ENCODE assay signal across 9 mouse cellular contexts in genomic region chr11:77132580-77132979, GRCm38 (mm10). TPM values are rescaled to one million over a fixed set of nuclear protein-coding genes. Genes with fewer than 3 reads are reported as not detected.
A peak's percentile ranks its signal among the peaks of the same experiment; 100 is the strongest.
DNase-seq lines count a peak whose midpoint lies in the region; ATAC-seq and TF ChIP-seq lines count a peak whose summit lies in the region.
"Had no signal": no experiment of that assay in that cellular context is flagged by ENCODE, and none has a peak within 500 bp of the region (broad histone marks: within the 10 kb centered on the region; RNA-seq: fewer than 3 reads in every experiment).

No protein-coding gene starts in this region.

- no peaks in the 10 kb centered on the region for H3K9me3 ChIP-seq in heart, embryonic 12.5 days (replicated peaks)
- no peaks in the 10 kb centered on the region for H3K9me3 ChIP-seq in lung, embryonic 14.5 days (ENCODE audit: low read depth, low read length)
- H3K9me3 ChIP-seq: midbrain, embryonic 12.5 days had no signal

- H3K4me3 ChIP-seq in heart, adult 2 months = no peak overlapping the region
- no peak overlapping the region for H3K4me3 ChIP-seq in heart, embryonic 12.5 days
- H3K4me3 ChIP-seq in lung, embryonic 14.5 days (ENCODE audit: low read depth, low read length) = no peak overlapping the region
- H3K4me3 ChIP-seq: midbrain, embryonic 12.5 days had no signal

- no peak for TF ChIP-seq EP300 in heart, adult 2 months (IDR thresholded peaks at IDR 0.05; ENCODE audit: insufficient read depth, low read depth, low read length)

- H3K79me2 ChIP-seq in heart, adult 2 months (replicated peaks; ENCODE audit: control insufficient read depth, insufficient read depth, low read length) = no peaks in the 10 kb centered on the region

- H3K36me3 ChIP-seq in heart, adult 2 months (ENCODE audit: control insufficient read depth, insufficient read depth, low read length) = no peaks in the 10 kb centered on the region
- H3K36me3 ChIP-seq in heart, embryonic 12.5 days = no peaks in the 10 kb centered on the region
- H3K36me3 ChIP-seq in lung, embryonic 14.5 days (ENCODE audit: insufficient read depth) = no peaks in the 10 kb centered on the region
- H3K36me3 ChIP-seq: midbrain, embryonic 12.5 days had no signal

- H3K27me3 ChIP-seq in heart, adult 2 months (ENCODE audit: control insufficient read depth, insufficient read depth, low read length) = no peaks in the 10 kb centered on the region
- no peaks in the 10 kb centered on the region for H3K27me3 ChIP-seq in heart, embryonic 12.5 days (replicated peaks)
- no peaks in the 10 kb centered on the region for H3K27me3 ChIP-seq in lung, embryonic 14.5 days (ENCODE audit: insufficient read depth, low read length)
- H3K27me3 ChIP-seq: midbrain, embryonic 12.5 days had no signal

- no peak overlapping the region for H3K4me2 ChIP-seq in heart, embryonic 12.5 days
- no peak overlapping the region for H3K4me2 ChIP-seq in lung, embryonic 14.5 days
- H3K4me2 ChIP-seq: midbrain, embryonic 12.5 days had no signal

- TF ChIP-seq CTCF in heart, adult 2 months (IDR thresholded peaks at IDR 0.05) = peak; percentile 70
- peak; percentile 50 for TF ChIP-seq CTCF in lung, embryonic 14.5 days (IDR thresholded peaks at IDR 0.05; ENCODE audit: low read depth)

- 64% methylated on average over 3 of the region's 3 CpGs for WGBS in heart, adult 2 months
- WGBS in heart, embryonic 12.5 days = 55% methylated on average over 3 of the region's 3 CpGs
- 60% methylated on average over 3 of the region's 3 CpGs for WGBS in lung, embryonic 14.5 days

- no peak for DNase-seq in heart, adult 2 months
- DNase-seq in A20 (ENCODE audit: low read depth, low spot score) (peak; percentile 63), ZHBTc4 (ENCODE audit: low read depth, low spot score) (peak; percentile 73)
- DNase-seq in lung, embryonic 14.5 days = peak; percentile 24
- DNase-seq in gastrocnemius, postnatal 10 days = no peak
- DNase-seq in left cerebral cortex, postnatal 36 days (ENCODE audit: low spot score in 2 of 2) = no peak
- DNase-seq in urinary bladder, postnatal 4 days (ENCODE audit: low spot score in 2 of 2) = no peak

- no peak for TF ChIP-seq POLR2A in heart, adult 2 months (IDR thresholded peaks at IDR 0.05; ENCODE audit: insufficient read depth, low read depth, low read length)

- H3K4me1 ChIP-seq in heart, adult 2 months (ENCODE audit: control insufficient read depth, insufficient read depth, low read length) = no peaks in the 10 kb centered on the region
- no peaks in the 10 kb centered on the region for H3K4me1 ChIP-seq in heart, embryonic 12.5 days (replicated peaks)
- H3K4me1 ChIP-seq in lung, embryonic 14.5 days (ENCODE audit: insufficient read depth) = no peaks in the 10 kb centered on the region
- H3K4me1 ChIP-seq: midbrain, embryonic 12.5 days had no signal

- intact Hi-C loops in heart, adult 2 months (cut with DNase I) = no loop called here
- intact Hi-C loops in left cerebral cortex, postnatal 36 days (cut with DNase I) = no loop called here

- H3K9ac ChIP-seq in heart, adult 2 months (ENCODE audit: low read depth, low read length) = no peak overlapping the region
- no peak overlapping the region for H3K9ac ChIP-seq in heart, embryonic 12.5 days
- H3K9ac ChIP-seq in lung, embryonic 14.5 days = no peak overlapping the region
- H3K9ac ChIP-seq: midbrain, embryonic 12.5 days had no signal

- H3K27ac ChIP-seq in heart, adult 2 months = no peak overlapping the region
- no peak overlapping the region for H3K27ac ChIP-seq in heart, embryonic 12.5 days (ENCODE audit: poor library complexity, severe bottlenecking)
- no peak overlapping the region for H3K27ac ChIP-seq in lung, embryonic 14.5 days (ENCODE audit: low read depth)
- H3K27ac ChIP-seq: midbrain, embryonic 12.5 days had no signal

- no peak for ATAC-seq in heart, embryonic 12.5 days (ENCODE audit: insufficient number of reproducible peaks, low FRiP score)
- no peak for ATAC-seq in lung, embryonic 14.5 days (ENCODE audit: insufficient read depth)

RNA-seq across cellular contexts. Expression of gene Nsrp1, which starts 54.3 kb away (rescaled TPM):
- total RNA-seq in heart, adult 2 months (2021) = 10 to 100 TPM in 1 of 2 experiments, 1 to 10 TPM in 1; 7.1 to 11.8 TPM
- polyA plus RNA-seq in heart, adult 2 months (2012; rRNA removed) = 1.1 and 2.1 TPM in 2 replicates
- 42.9 and 52.8 TPM in 2 replicates for polyA plus RNA-seq in heart, embryonic 12.5 days (2016; fragmentation: Nextera tagmentation; extraction: Ambion mirVana)
- 58.2 and 65.8 TPM in 2 replicates for polyA plus RNA-seq in lung, embryonic 14.5 days (2014; fragmentation: Nextera tagmentation; extraction: Ambion mirVana)
- 10 to 100 TPM; 12.4 to 18.0 TPM for total RNA-seq in gastrocnemius, postnatal 10 days (2021)
- total RNA-seq in left cerebral cortex, postnatal 36 days (2021) = 10 to 100 TPM; 17.3 to 22.6 TPM

RNA-seq across cellular contexts. Expression of gene Efcab5, which starts 56.2 kb away (rescaled TPM):
- under 1 TPM; 0.20 to 0.52 TPM for total RNA-seq in heart, adult 2 months (2021)
- 0.44 and 0.45 TPM in 2 replicates for polyA plus RNA-seq in heart, adult 2 months (2012; rRNA removed)
- 0.11 and 0.54 TPM in 2 replicates for polyA plus RNA-seq in heart, embryonic 12.5 days (2016; fragmentation: Nextera tagmentation; extraction: Ambion mirVana)
- polyA plus RNA-seq in lung, embryonic 14.5 days (2014; fragmentation: Nextera tagmentation; extraction: Ambion mirVana) = 0.15 and 0.29 TPM in 2 replicates
- total RNA-seq in gastrocnemius, postnatal 10 days (2021) = under 1 TPM; 0.28 to 0.75 TPM
- 1 to 10 TPM; 5.3 to 6.0 TPM for total RNA-seq in left cerebral cortex, postnatal 36 days (2021)

Comparison
In these comparisons a context has a peak if more than half of its experiments do, and no peak if none do; other contexts are left out.
1. DNase-seq: peak in A20 (single experiment), ZHBTc4 (single experiment) and lung, embryonic 14.5 days (single experiment); none in heart, adult 2 months (0 of 2), gastrocnemius, postnatal 10 days (single experiment), left cerebral cortex, postnatal 36 days (0 of 2) and urinary bladder, postnatal 4 days (0 of 2).